In the genomic region with DNA sequence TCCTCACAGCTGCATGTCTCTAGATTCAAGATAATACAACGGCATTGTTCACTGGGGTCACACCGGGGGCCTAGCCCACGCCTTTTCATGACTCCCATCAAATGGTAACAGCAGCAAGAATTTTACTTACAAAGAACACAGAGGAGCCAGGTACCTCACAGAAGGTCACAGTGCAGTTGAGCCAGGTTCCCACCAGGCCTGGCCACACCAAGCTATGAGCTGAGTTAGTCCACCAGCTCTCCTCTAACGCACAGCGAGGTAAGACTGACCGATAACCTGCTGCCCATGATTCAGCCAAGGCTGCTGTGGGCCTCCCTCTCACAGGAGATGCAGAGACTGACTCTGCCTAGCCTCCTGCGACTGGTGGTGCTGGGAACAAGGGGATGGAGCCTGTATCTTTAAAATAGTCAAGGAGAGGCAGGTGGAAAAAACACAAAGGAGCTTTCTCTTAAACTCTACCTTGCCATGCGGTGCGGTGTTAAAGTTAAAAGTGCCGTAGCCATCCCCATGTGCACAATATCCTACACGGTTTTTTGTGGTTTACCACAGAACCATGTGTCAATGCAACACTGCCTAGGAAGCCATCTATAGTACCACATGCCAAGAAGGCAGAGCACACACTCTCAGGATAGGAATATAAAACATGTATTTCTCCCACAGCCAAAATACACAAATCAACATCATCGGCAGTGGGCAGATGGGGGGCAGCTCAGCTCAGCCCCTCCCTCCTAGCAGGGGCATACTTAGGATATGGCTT, we compare ENCODE assay signal across 26 mouse cellular contexts. TPM values are rescaled to one million over a fixed set of nuclear protein-coding genes. Genes with fewer than 3 reads are reported as not detected.
DNase-seq lines count a peak whose midpoint lies in the region; ATAC-seq and TF ChIP-seq lines count a peak whose summit lies in the region.
"Had no signal": no experiment of that assay in that cellular context is flagged by ENCODE, and none has a peak within 500 bp of the region (broad histone marks: within the 10 kb centered on the region; RNA-seq: fewer than 3 reads in every experiment).

No protein-coding gene starts in this region.

- TF ChIP-seq POLR2A in thymus, adult 2 months (IDR thresholded peaks at IDR 0.05; ENCODE audit: control insufficient read depth, extremely low read depth, insufficient read depth, low read length, poor library complexity) = no peak

- no peak overlapping the region for H3K4me2 ChIP-seq in liver, embryonic 11.5 days
- H3K4me2 ChIP-seq in hindbrain, embryonic 11.5 days (replicated peaks; ENCODE audit: low read depth, low read length) = no peak overlapping the region
- H3K4me2 ChIP-seq: embryonic facial prominence, embryonic 13.5 days; forebrain, embryonic 12.5 days; hindbrain, embryonic 15.5 days; liver, embryonic 12.5 days; midbrain, embryonic 12.5 days; neural tube, embryonic 12.5 days had no signal

- WGBS in thymus, adult 2 months = 33% methylated on average over 12 of the region's 12 CpGs
- WGBS in liver, embryonic 11.5 days = 90% methylated on average over 12 of the region's 12 CpGs
- 92% methylated on average over 12 of the region's 12 CpGs for WGBS in hindbrain, embryonic 11.5 days

- DNase-seq in thymus, adult 2 months = peak; percentile 43
- DNase-seq in thymus, adult 18-20 months = no peak
- no peak for DNase-seq in liver, embryonic 11.5 days (ENCODE audit: low spot score)
- DNase-seq in hindbrain, embryonic 11.5 days (ENCODE audit: low spot score) = no peak
- DNase-seq: adrenal gland, adult 8-10 months; cerebellum, adult 2 months; cerebellum, postnatal 25 days; embryo, embryonic 11 days; heart, postnatal 36 days; kidney, adult 9 months; kidney, postnatal 25 days; lung, postnatal 10 days; retina, postnatal 1 day had no signal

- H3K27me3 ChIP-seq in thymus, adult 2 months (ENCODE audit: control insufficient read depth, insufficient read depth, low read length) = no peaks in the 10 kb centered on the region
- H3K27me3 ChIP-seq in liver, embryonic 11.5 days (replicated peaks; ENCODE audit: control insufficient read depth, insufficient read depth, low read length) = no peaks in the 10 kb centered on the region
- H3K27me3 ChIP-seq in hindbrain, embryonic 11.5 days (ENCODE audit: control insufficient read depth, insufficient read depth, low read length) = no peaks in the 10 kb centered on the region
- H3K27me3 ChIP-seq: embryonic facial prominence, embryonic 13.5 days; forebrain, embryonic 12.5 days; hindbrain, embryonic 15.5 days; liver, embryonic 12.5 days; midbrain, embryonic 12.5 days; neural tube, embryonic 12.5 days had no signal

- no peaks in the 10 kb centered on the region; the same call in 1 of the 2 replicates for H3K36me3 ChIP-seq in thymus, adult 2 months (ENCODE audit: control insufficient read depth, insufficient read depth, low read length)
- H3K36me3 ChIP-seq in liver, embryonic 11.5 days (ENCODE audit: control insufficient read depth, insufficient read depth, low read length) = no peaks in the 10 kb centered on the region
- H3K36me3 ChIP-seq in hindbrain, embryonic 11.5 days (ENCODE audit: control insufficient read depth, insufficient read depth, low read length) = no peaks in the 10 kb centered on the region
- H3K36me3 ChIP-seq: forebrain, embryonic 12.5 days; hindbrain, embryonic 15.5 days; midbrain, embryonic 12.5 days; neural tube, embryonic 12.5 days had no signal

- H3K4me1 ChIP-seq in thymus, adult 2 months (replicated peaks; ENCODE audit: control insufficient read depth, insufficient read depth, low read length) = peaks cover 29% of the 10 kb centered on the region
- no peaks in the 10 kb centered on the region for H3K4me1 ChIP-seq in liver, embryonic 11.5 days (replicated peaks; ENCODE audit: control insufficient read depth, insufficient read depth, low read length)
- H3K4me1 ChIP-seq in hindbrain, embryonic 11.5 days (replicated peaks; ENCODE audit: control insufficient read depth, insufficient read depth, low read length) = no peaks in the 10 kb centered on the region

- no peak overlapping the region for H3K4me3 ChIP-seq in thymus, adult 2 months (ENCODE audit: control insufficient read depth, insufficient read depth, low read length)
- no peak overlapping the region for H3K4me3 ChIP-seq in liver, embryonic 11.5 days (ENCODE audit: low read depth, low read length)
- H3K4me3 ChIP-seq in hindbrain, embryonic 11.5 days (ENCODE audit: low read depth, low read length) = no peak overlapping the region
- H3K4me3 ChIP-seq: embryonic facial prominence, embryonic 13.5 days; erythroblast, embryonic 14.5 days; forebrain, embryonic 12.5 days; hindbrain, embryonic 15.5 days; layer of hippocampus, adult 2 months; liver, embryonic 12.5 days; midbrain, embryonic 12.5 days; neural tube, embryonic 12.5 days had no signal

- no peak for TF ChIP-seq CTCF in thymus, adult 2 months (IDR thresholded peaks at IDR 0.05; ENCODE audit: borderline replicate concordance, control insufficient read depth, extremely low read depth, insufficient read depth, low read length, poor library complexity)

- H3K9ac ChIP-seq in liver, embryonic 11.5 days (ENCODE audit: low read depth, low read length) = no peak overlapping the region
- H3K9ac ChIP-seq in hindbrain, embryonic 11.5 days (ENCODE audit: low read depth, low read length) = no peak overlapping the region
- H3K9ac ChIP-seq: embryonic facial prominence, embryonic 13.5 days; forebrain, embryonic 12.5 days; hindbrain, embryonic 15.5 days; liver, embryonic 12.5 days; midbrain, embryonic 12.5 days; neural tube, embryonic 12.5 days had no signal

- peak; percentile 36 for ATAC-seq in activated CD4-positive, CD25-positive, alpha-beta regulatory T cell, adult 4 months
- ATAC-seq in megakaryocyte progenitor cell, adult 5-6 weeks (replicated peaks; ENCODE audit: poor library complexity) = peak; percentile 69
- ATAC-seq in cerebellum, adult (ENCODE audit: insufficient number of reproducible peaks, low FRiP score, low TSS enrichment) = no peak
- no peak for ATAC-seq in liver, embryonic 11.5 days (replicated peaks; ENCODE audit: low FRiP score)
- ATAC-seq in hindbrain, embryonic 11.5 days (ENCODE audit: low FRiP score) = no peak
- ATAC-seq: intestine, embryonic 16.5 days; liver, embryonic 12.5 days had no signal

- H3K9me3 ChIP-seq in liver, embryonic 11.5 days (ENCODE audit: control insufficient read depth, low read length) = no peaks in the 10 kb centered on the region
- no peaks in the 10 kb centered on the region for H3K9me3 ChIP-seq in hindbrain, embryonic 11.5 days (ENCODE audit: control insufficient read depth, low read length)
- H3K9me3 ChIP-seq: embryonic facial prominence, embryonic 13.5 days; forebrain, embryonic 12.5 days; hindbrain, embryonic 15.5 days; liver, embryonic 12.5 days; midbrain, embryonic 12.5 days; neural tube, embryonic 12.5 days had no signal

- H3K27ac ChIP-seq in thymus, adult 2 months (ENCODE audit: control insufficient read depth, insufficient read depth, low read length) = no peak overlapping the region
- H3K27ac ChIP-seq in liver, embryonic 11.5 days (ENCODE audit: low read depth, low read length) = no peak overlapping the region
- no peak overlapping the region for H3K27ac ChIP-seq in hindbrain, embryonic 11.5 days (ENCODE audit: low read depth, low read length)
- H3K27ac ChIP-seq: embryonic facial prominence, embryonic 13.5 days; forebrain, embryonic 12.5 days; hindbrain, embryonic 15.5 days; layer of hippocampus, adult 2 months; liver, embryonic 12.5 days; midbrain, embryonic 12.5 days; neural tube, embryonic 12.5 days; stomach, postnatal 0 days had no signal

RNA-seq across cellular contexts. Expression of gene Rftn1, which starts 42.5 kb away (rescaled TPM):
- 102 and 163 TPM in 2 replicates for polyA plus RNA-seq in thymus, adult 2 months (2012; rRNA removed)
- polyA plus RNA-seq in activated CD4-positive, CD25-positive, alpha-beta regulatory T cell, adult 4 months (2017; shearing (Covaris generic)) = 10 to 100 TPM; 30.9 to 31.4 TPM
- total RNA-seq in megakaryocyte progenitor cell, adult 5-6 weeks (2015) = 13.2 and 15.5 TPM in 2 replicates
- 29.8 and 36.5 TPM in 2 replicates for total RNA-seq in megakaryocyte progenitor cell, adult 5-6 weeks (2017)
- polyA plus RNA-seq in liver, embryonic 11.5 days (2014; fragmentation: Nextera tagmentation; extraction: Ambion mirVana) = 12.8 and 13.9 TPM in 2 replicates
- 5.3 and 5.6 TPM in 2 replicates for polyA plus RNA-seq in hindbrain, embryonic 11.5 days (2014; fragmentation: Nextera tagmentation; extraction: Ambion mirVana)

Comparison
In these comparisons a context has a peak if more than half of its experiments do, and no peak if none do; other contexts are left out.
1. ATAC-seq: peak in activated CD4-positive, CD25-positive, alpha-beta regulatory T cell, adult 4 months (single experiment) and megakaryocyte progenitor cell, adult 5-6 weeks (single experiment); none in cerebellum, adult (single experiment), liver, embryonic 11.5 days (single experiment) and hindbrain, embryonic 11.5 days (single experiment).